Mouse (Mus musculus) spleen, adult 2 months (tissue): ENCODE data around the gene Pde4d.

Experiments used
- CTCF ChIP-seq: fragments of 200-500 bp; IDR thresholded peaks from 2 replicates; pipeline ENCODE4 v1.5.1; 2011; ENCODE audit warnings: mild to moderate bottlenecking, inconsistent platforms; ENCODE audit not compliant: insufficient read depth, insufficient read length, insufficient replicate concordance; ENCODE audit errors: extremely low read depth
- POLR2A ChIP-seq: fragments of 200-500 bp; IDR thresholded peaks from 2 replicates; pipeline ENCODE4 v1.6.1; 2011; ENCODE audit warnings: low read depth, low read length, inconsistent platforms

GRCm38 (mm10) chr13:109692851-109693250, 1243.1 kb downstream of the Pde4d start:
- TF ChIP-seq CTCF (no peak), POLR2A (no peak)
